Comparison of ENCODE assay signal across 11 mouse cellular contexts in genomic region chr4:138825751-138826567, GRCm38 (mm10). TPM values are rescaled to one million over a fixed set of nuclear protein-coding genes. Genes with fewer than 3 reads are reported as not detected.
DNase-seq lines count a peak whose midpoint lies in the region; ATAC-seq and TF ChIP-seq lines count a peak whose summit lies in the region.
"Had no signal": no experiment of that assay in that cellular context is flagged by ENCODE, and none has a peak within 500 bp of the region (broad histone marks: within the 10 kb centered on the region; RNA-seq: fewer than 3 reads in every experiment).

No protein-coding gene starts in this region.

- H3K4me3 ChIP-seq in kidney, embryonic 14.5 days (ENCODE audit: low read length): no peak overlapping the region
- H3K4me3 ChIP-seq in liver, embryonic 11.5 days (ENCODE audit: low read depth, low read length): no peak overlapping the region
- no peak overlapping the region for H3K4me3 ChIP-seq in forebrain, postnatal 0 days (ENCODE audit: low read depth, low read length)
- H3K4me3 ChIP-seq: heart, embryonic 12.5 days had no signal

- peaks cover 7% of the 10 kb centered on the region; the same call in 1 of the 2 replicates for H3K4me1 ChIP-seq in kidney, embryonic 14.5 days (ENCODE audit: control insufficient read depth, insufficient read depth, low read length)
- H3K4me1 ChIP-seq in liver, embryonic 11.5 days (replicated peaks; ENCODE audit: control insufficient read depth, insufficient read depth, low read length): no peaks in the 10 kb centered on the region
- H3K4me1 ChIP-seq in forebrain, postnatal 0 days (ENCODE audit: insufficient read depth): no peaks in the 10 kb centered on the region

- H3K9me3 ChIP-seq in kidney, embryonic 14.5 days (ENCODE audit: control insufficient read depth, low read length): peaks cover 8% of the 10 kb centered on the region; the same call in 1 of the 2 replicates
- H3K9me3 ChIP-seq in liver, embryonic 11.5 days (ENCODE audit: control insufficient read depth, low read length): no peaks in the 10 kb centered on the region
- 0 out of 2 replicates have a peak, but pooled peaks cover 3% of the 10 kb centered on the region for H3K9me3 ChIP-seq in forebrain, postnatal 0 days (ENCODE audit: low read length)

- no peak for TF ChIP-seq CTCF in forebrain, postnatal 0 days (IDR thresholded peaks at IDR 0.05; ENCODE audit: low read depth)

- no peak overlapping the region; the same call in 1 of the 2 replicates for H3K27ac ChIP-seq in kidney, embryonic 14.5 days (ENCODE audit: low read depth, low read length)
- no peak overlapping the region for H3K27ac ChIP-seq in liver, embryonic 11.5 days (ENCODE audit: low read depth, low read length)
- H3K27ac ChIP-seq in forebrain, postnatal 0 days (ENCODE audit: low read depth, low read length): no peak overlapping the region

- no peak overlapping the region for H3K9ac ChIP-seq in kidney, embryonic 14.5 days (ENCODE audit: low read depth, low read length)
- no peak overlapping the region for H3K9ac ChIP-seq in liver, embryonic 11.5 days (ENCODE audit: low read depth, low read length)
- H3K9ac ChIP-seq in forebrain, postnatal 0 days: no peak overlapping the region
- H3K9ac ChIP-seq: heart, embryonic 12.5 days had no signal

- peak; percentile 14 for DNase-seq in kidney, adult 18-20 months
- peak; percentile 27 for DNase-seq in embryo, embryonic 11.5 days (ENCODE audit: low read depth, low spot score)
- peak; percentile 46 for DNase-seq in kidney, postnatal 10 days
- peak; percentile 41 for DNase-seq in lung, postnatal 36 days
- DNase-seq in liver, embryonic 11.5 days (ENCODE audit: low spot score): no peak
- no peak for DNase-seq in cerebellum, adult 9-10 months
- no peak for DNase-seq in forebrain, postnatal 0 days
- DNase-seq: cerebellum, adult 2 months; layer of hippocampus, postnatal 36 days had no signal

- no peaks in the 10 kb centered on the region for H3K36me3 ChIP-seq in kidney, embryonic 14.5 days (ENCODE audit: control insufficient read depth, insufficient read depth, low read length)
- H3K36me3 ChIP-seq in liver, embryonic 11.5 days (ENCODE audit: control insufficient read depth, insufficient read depth, low read length): no peaks in the 10 kb centered on the region
- H3K36me3 ChIP-seq in forebrain, postnatal 0 days (ENCODE audit: insufficient read depth): no peaks in the 10 kb centered on the region
- H3K36me3 ChIP-seq: heart, embryonic 12.5 days had no signal

- H3K27me3 ChIP-seq in kidney, embryonic 14.5 days (ENCODE audit: control insufficient read depth, insufficient read depth, low read length): no peaks in the 10 kb centered on the region
- H3K27me3 ChIP-seq in liver, embryonic 11.5 days (replicated peaks; ENCODE audit: control insufficient read depth, insufficient read depth, low read length): no peaks in the 10 kb centered on the region
- H3K27me3 ChIP-seq in forebrain, postnatal 0 days (ENCODE audit: insufficient read depth, low read length): no peaks in the 10 kb centered on the region

- no peak; the same call in 1 of the 2 replicates for ATAC-seq in kidney, embryonic 14.5 days (ENCODE audit: low FRiP score, low TSS enrichment)
- no peak for ATAC-seq in liver, embryonic 11.5 days (replicated peaks; ENCODE audit: low FRiP score)
- ATAC-seq in forebrain, postnatal 0 days: no peak

- H3K4me2 ChIP-seq in kidney, embryonic 14.5 days (replicated peaks; ENCODE audit: low read depth, low read length): no peak overlapping the region; the same call in 1 of the 2 replicates
- no peak overlapping the region for H3K4me2 ChIP-seq in liver, embryonic 11.5 days
- H3K4me2 ChIP-seq in forebrain, postnatal 0 days (ENCODE audit: low read depth): no peak overlapping the region
- H3K4me2 ChIP-seq: heart, embryonic 12.5 days had no signal

- 7% methylated on average over 18 of the region's 18 CpGs for WGBS in kidney, embryonic 14.5 days
- WGBS in liver, embryonic 11.5 days: 37% methylated on average over 18 of the region's 18 CpGs
- WGBS in forebrain, postnatal 0 days: 74% methylated on average over 18 of the region's 18 CpGs

RNA-seq across cellular contexts. Expression of gene Pla2g5, which starts 37.3 kb away (rescaled TPM):
- polyA plus RNA-seq in kidney, embryonic 14.5 days (2014; fragmentation: Nextera tagmentation; extraction: Ambion mirVana): 0.34 and 0.35 TPM in 2 replicates
- polyA plus RNA-seq in liver, embryonic 11.5 days (2014; fragmentation: Nextera tagmentation; extraction: Ambion mirVana): 0.16 TPM in 1 of 2 replicates, not detected in the other
- total RNA-seq in forebrain, postnatal 0 days (2014; rRNA removed): 0.15 and 2.9 TPM in 2 replicates
- polyA plus RNA-seq in forebrain, postnatal 0 days (2015; fragmentation: Nextera tagmentation; extraction: Ambion mirVana): 1.1 and 1.5 TPM in 2 replicates

RNA-seq across cellular contexts. Expression of gene Gm13030, which starts 47.8 kb away (rescaled TPM):
- not detected in 2 replicates for polyA plus RNA-seq in kidney, embryonic 14.5 days (2014; fragmentation: Nextera tagmentation; extraction: Ambion mirVana)
- not detected in 2 replicates for polyA plus RNA-seq in liver, embryonic 11.5 days (2014; fragmentation: Nextera tagmentation; extraction: Ambion mirVana)
- not detected in 2 replicates for total RNA-seq in forebrain, postnatal 0 days (2014; rRNA removed)
- polyA plus RNA-seq in forebrain, postnatal 0 days (2015; fragmentation: Nextera tagmentation; extraction: Ambion mirVana): not detected in 2 replicates
- total RNA-seq: layer of hippocampus, postnatal 36 days had no signal
- polyA plus RNA-seq: cerebellum, adult 2 months; heart, embryonic 12.5 days had no signal

RNA-seq across cellular contexts. Expression of gene Pla2g2d, which starts 50.4 kb away (rescaled TPM):
- not detected in 2 replicates for polyA plus RNA-seq in kidney, embryonic 14.5 days (2014; fragmentation: Nextera tagmentation; extraction: Ambion mirVana)
- polyA plus RNA-seq in liver, embryonic 11.5 days (2014; fragmentation: Nextera tagmentation; extraction: Ambion mirVana): 0.25 TPM in 1 of 2 replicates, not detected in the other
- total RNA-seq in forebrain, postnatal 0 days (2014; rRNA removed): 0.38 TPM in 1 of 2 replicates, not detected in the other
- 0.23 TPM in 1 of 2 replicates, not detected in the other for polyA plus RNA-seq in forebrain, postnatal 0 days (2015; fragmentation: Nextera tagmentation; extraction: Ambion mirVana)
- polyA plus RNA-seq: heart, embryonic 12.5 days had no signal

RNA-seq across cellular contexts. Expression of gene Pla2g2e, which starts 51.8 kb away (rescaled TPM):
- 0.76 and 0.84 TPM in 2 replicates for polyA plus RNA-seq in kidney, embryonic 14.5 days (2014; fragmentation: Nextera tagmentation; extraction: Ambion mirVana)
- not detected in 2 replicates for polyA plus RNA-seq in liver, embryonic 11.5 days (2014; fragmentation: Nextera tagmentation; extraction: Ambion mirVana)
- not detected in 2 replicates for total RNA-seq in forebrain, postnatal 0 days (2014; rRNA removed)
- not detected in 2 replicates for polyA plus RNA-seq in forebrain, postnatal 0 days (2015; fragmentation: Nextera tagmentation; extraction: Ambion mirVana)
- total RNA-seq: layer of hippocampus, postnatal 36 days had no signal
- polyA plus RNA-seq: cerebellum, adult 2 months; heart, embryonic 12.5 days had no signal

Comparison
In these comparisons a context has a peak if more than half of its experiments do, and no peak if none do; other contexts are left out.
1. DNase-seq: peak in kidney, adult 18-20 months (single experiment), embryo, embryonic 11.5 days (single experiment), kidney, postnatal 10 days (single experiment) and lung, postnatal 36 days (single experiment); none in liver, embryonic 11.5 days (single experiment), cerebellum, adult 9-10 months (single experiment) and forebrain, postnatal 0 days (single experiment).